Mouse (Mus musculus): ENCODE measurements around the gene Gstp1. TPM values are rescaled to one million over a fixed set of nuclear protein-coding genes. Genes with fewer than 3 reads are reported as not detected.

Gstp1 gene
- polyA plus RNA-seq, 1 experiment from 2014 or later, result 462 TPM

DNA sequence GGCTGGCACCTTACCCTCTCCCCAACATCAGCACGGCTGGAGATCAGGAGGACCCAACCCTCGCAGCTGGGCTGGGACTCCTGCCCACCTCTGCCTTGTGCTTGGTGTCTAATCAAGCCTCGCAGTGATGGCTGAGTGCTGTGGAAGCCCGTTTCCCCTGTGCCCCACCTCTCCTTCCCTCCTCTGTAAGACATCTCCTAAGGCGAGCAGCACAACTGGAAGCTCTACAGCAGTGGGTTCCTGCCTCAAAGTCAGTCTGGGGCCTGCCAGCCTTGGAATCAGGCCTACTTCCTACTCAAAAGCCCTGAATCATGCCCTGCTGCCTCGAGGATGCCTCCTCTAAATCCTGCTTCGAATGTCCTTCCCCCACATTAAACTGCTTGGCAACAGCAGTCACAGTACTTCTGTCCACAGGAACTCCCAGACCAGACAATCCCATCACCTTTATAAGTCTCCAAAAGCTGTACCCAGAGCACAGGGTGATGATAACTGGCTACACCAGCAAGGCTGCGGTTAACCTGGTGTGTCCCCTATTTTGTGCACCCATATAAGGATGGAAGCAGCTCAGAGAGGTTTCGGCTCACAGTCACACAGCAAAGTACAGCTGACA is 38.6 kb downstream of the Gstp1 start:
- H3K9me3 ChIP-seq (ENCODE audit: control insufficient read depth, low read length), result no peaks in the 10 kb centered on the region
- H3K36me3 ChIP-seq (ENCODE audit: control insufficient read depth, insufficient read depth, low read length), result no peaks in the 10 kb centered on the region
- H3K4me3 ChIP-seq (ENCODE audit: low read depth, low read length), result 0 out of 2 replicates have a peak overlapping the region, but pooled peaks have one; percentile 75
- no peaks in the 10 kb centered on the region for H3K27me3 ChIP-seq (ENCODE audit: control insufficient read depth, insufficient read depth, low read length)
- WGBS, result 89% methylated on average over 9 of the region's 9 CpGs
- ATAC-seq (ENCODE audit: insufficient number of reproducible peaks, low FRiP score, low TSS enrichment, low read depth), result no peak
- peak overlapping the region; percentile 87 for H3K4me2 ChIP-seq (ENCODE audit: low read depth, severe bottlenecking)
- H3K9ac ChIP-seq (ENCODE audit: low read length), result no peak overlapping the region
- H3K4me1 ChIP-seq (ENCODE audit: control insufficient read depth, insufficient read depth, low read length), result peaks cover 8% of the 10 kb centered on the region
- no peak overlapping the region for H3K27ac ChIP-seq (replicated peaks; ENCODE audit: low read depth, low read length)
- no peak for DNase-seq (ENCODE audit: low spot score)

GRCm38 (mm10) chr19:3998335-3998734 is 39.5 kb downstream of the Gstp1 start:
- H3K36me3 ChIP-seq (ENCODE audit: control insufficient read depth, insufficient read depth, low read length), result no peaks in the 10 kb centered on the region
- no peaks in the 10 kb centered on the region for H3K27me3 ChIP-seq (ENCODE audit: control insufficient read depth, insufficient read depth, low read length)
- DNase-seq (ENCODE audit: low spot score) (no peak), ATAC-seq (ENCODE audit: insufficient number of reproducible peaks, low FRiP score, low TSS enrichment, low read depth) (no peak)
- 71% methylated on average over 8 of the region's 8 CpGs for WGBS
- no peak overlapping the region for H3K4me3 ChIP-seq (ENCODE audit: low read depth, low read length)
- H3K27ac ChIP-seq (replicated peaks; ENCODE audit: low read depth, low read length), result no peak overlapping the region
- peaks cover 8% of the 10 kb centered on the region for H3K4me1 ChIP-seq (ENCODE audit: control insufficient read depth, insufficient read depth, low read length)
- H3K9ac ChIP-seq (ENCODE audit: low read length), result no peak overlapping the region
- H3K4me2 ChIP-seq (ENCODE audit: low read depth, severe bottlenecking), result no peak overlapping the region
- H3K9me3 ChIP-seq (ENCODE audit: control insufficient read depth, low read length), result no peaks in the 10 kb centered on the region

GRCm38 (mm10) chr19:3997231-3997630 is 40.6 kb downstream of the Gstp1 start:
- Histone ChIP-seq H3K36me3 (ENCODE audit: control insufficient read depth, insufficient read depth, low read length) (no peaks in the 10 kb centered on the region), H3K27me3 (ENCODE audit: control insufficient read depth, insufficient read depth, low read length) (no peaks in the 10 kb centered on the region), H3K9me3 (ENCODE audit: control insufficient read depth, low read length) (no peaks in the 10 kb centered on the region), H3K27ac (replicated peaks; ENCODE audit: low read depth, low read length) (no peak overlapping the region), H3K4me1 (ENCODE audit: control insufficient read depth, insufficient read depth, low read length) (peaks cover 8% of the 10 kb centered on the region), H3K4me3 (ENCODE audit: low read depth, low read length) (no peak overlapping the region), H3K9ac (ENCODE audit: low read length) (no peak overlapping the region), H3K4me2 (ENCODE audit: low read depth, severe bottlenecking) (no peak overlapping the region)
- DNase-seq (ENCODE audit: low spot score) (no peak), ATAC-seq (ENCODE audit: insufficient number of reproducible peaks, low FRiP score, low TSS enrichment, low read depth) (no peak)
- 70% methylated on average over 8 of the region's 8 CpGs for WGBS

- ATAC-seq (ENCODE audit: insufficient number of reproducible peaks, low FRiP score, low TSS enrichment, low read depth) (no peak), DNase-seq (ENCODE audit: low spot score) (no peak)
- H3K27me3 ChIP-seq (ENCODE audit: control insufficient read depth, insufficient read depth, low read length), result no peaks in the 10 kb centered on the region
- H3K4me2 ChIP-seq (ENCODE audit: low read depth, severe bottlenecking), result no peak overlapping the region
- H3K4me3 ChIP-seq (ENCODE audit: low read depth, low read length), result no peak overlapping the region
- 90% methylated on average over 8 of the region's 8 CpGs for WGBS
- peaks cover 8% of the 10 kb centered on the region for H3K4me1 ChIP-seq (ENCODE audit: control insufficient read depth, insufficient read depth, low read length)
- H3K36me3 ChIP-seq (ENCODE audit: control insufficient read depth, insufficient read depth, low read length), result no peaks in the 10 kb centered on the region
- H3K9me3 ChIP-seq (ENCODE audit: control insufficient read depth, low read length), result no peaks in the 10 kb centered on the region
- H3K9ac ChIP-seq (ENCODE audit: low read length), result no peak overlapping the region
- H3K27ac ChIP-seq (replicated peaks; ENCODE audit: low read depth, low read length), result no peak overlapping the region
These were observed 41.0 kb downstream of the Gstp1 start for GRCm38 (mm10) chr19:3996747-3997146.

DNA sequence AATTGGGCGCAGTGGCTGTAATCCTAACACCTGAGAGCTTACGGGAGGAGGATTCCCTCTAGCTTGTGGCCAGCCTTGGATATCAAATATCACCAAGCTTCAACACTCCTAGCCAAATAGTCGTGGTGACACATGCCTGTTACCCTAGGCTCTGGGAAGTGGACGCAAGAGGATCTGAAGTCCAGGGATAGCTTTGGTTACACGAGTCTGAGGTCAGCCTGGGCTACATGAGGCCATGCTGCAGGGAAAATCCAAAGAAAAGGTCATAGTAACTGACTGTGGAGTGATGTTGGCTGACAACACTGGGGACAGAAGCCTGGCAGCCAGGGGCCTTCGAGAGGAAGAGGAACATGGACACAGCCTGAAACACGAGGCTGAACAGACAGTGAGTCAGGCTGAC is 41.7 kb downstream of the Gstp1 start:
- no peak overlapping the region for H3K9ac ChIP-seq (ENCODE audit: low read length)
- WGBS, result 67% methylated on average over 7 of the region's 7 CpGs
- H3K9me3 ChIP-seq (ENCODE audit: control insufficient read depth, low read length), result no peaks in the 10 kb centered on the region
- H3K4me1 ChIP-seq (ENCODE audit: control insufficient read depth, insufficient read depth, low read length), result peaks cover 1% of the 10 kb centered on the region
- no peak overlapping the region for H3K4me2 ChIP-seq (ENCODE audit: low read depth, severe bottlenecking)
- no peaks in the 10 kb centered on the region for H3K27me3 ChIP-seq (ENCODE audit: control insufficient read depth, insufficient read depth, low read length)
- H3K4me3 ChIP-seq (ENCODE audit: low read depth, low read length), result no peak overlapping the region
- no peak overlapping the region for H3K27ac ChIP-seq (replicated peaks; ENCODE audit: low read depth, low read length)
- ATAC-seq (ENCODE audit: insufficient number of reproducible peaks, low FRiP score, low TSS enrichment, low read depth) (no peak), DNase-seq (ENCODE audit: low spot score) (no peak)
- H3K36me3 ChIP-seq (ENCODE audit: control insufficient read depth, insufficient read depth, low read length), result no peaks in the 10 kb centered on the region

DNA sequence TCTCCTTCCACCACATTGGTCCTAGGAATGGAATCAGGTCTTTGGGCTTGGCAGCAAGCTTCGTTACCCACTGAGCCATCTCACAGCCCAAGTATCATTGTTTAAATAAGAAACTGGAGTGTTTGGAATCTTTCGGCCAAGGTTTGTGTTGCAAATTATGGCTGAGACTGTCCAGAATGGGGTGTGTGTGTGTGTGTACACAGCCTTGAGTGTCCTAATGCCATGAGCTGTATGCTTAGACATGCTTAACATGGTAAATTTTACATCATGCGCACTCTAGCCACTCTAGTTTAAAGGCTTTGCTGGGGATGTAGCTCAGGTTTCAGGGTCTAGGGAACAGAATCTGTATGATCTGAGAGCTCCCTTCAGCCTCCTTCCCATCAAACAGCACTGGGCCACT is 42.3 kb downstream of the Gstp1 start:
- no peaks in the 10 kb centered on the region for H3K4me1 ChIP-seq (ENCODE audit: control insufficient read depth, insufficient read depth, low read length)
- no peak for ATAC-seq (ENCODE audit: insufficient number of reproducible peaks, low FRiP score, low TSS enrichment, low read depth)
- H3K9me3 ChIP-seq (ENCODE audit: control insufficient read depth, low read length), result no peaks in the 10 kb centered on the region
- no peak overlapping the region for H3K27ac ChIP-seq (replicated peaks; ENCODE audit: low read depth, low read length)
- no peak overlapping the region for H3K4me2 ChIP-seq (ENCODE audit: low read depth, severe bottlenecking)
- no peaks in the 10 kb centered on the region for H3K36me3 ChIP-seq (ENCODE audit: control insufficient read depth, insufficient read depth, low read length)
- WGBS, result 91% methylated on average over 3 of the region's 3 CpGs
- no peak overlapping the region for H3K9ac ChIP-seq (ENCODE audit: low read length)
- H3K4me3 ChIP-seq (ENCODE audit: low read depth, low read length), result no peak overlapping the region
- no peak for DNase-seq (ENCODE audit: low spot score)
- no peaks in the 10 kb centered on the region for H3K27me3 ChIP-seq (ENCODE audit: control insufficient read depth, insufficient read depth, low read length)

DNA sequence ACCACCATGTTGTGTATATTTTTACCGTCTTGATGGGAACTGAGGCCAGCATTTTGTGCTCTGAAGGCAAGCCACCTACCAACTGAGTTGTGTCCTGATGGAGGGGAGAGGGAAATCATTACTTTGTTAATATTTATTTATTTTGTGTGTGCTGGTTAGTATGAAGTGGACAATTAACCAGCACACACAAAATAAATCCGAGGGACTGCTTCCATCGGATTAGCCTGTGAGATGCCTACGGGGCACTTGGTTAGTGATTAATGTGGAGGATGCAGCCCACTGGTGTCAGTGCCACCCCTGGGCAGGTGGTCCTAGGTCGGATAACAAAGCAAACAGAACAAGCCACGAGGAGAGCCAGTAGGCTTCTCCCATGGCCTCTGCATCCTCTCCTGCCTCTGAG is 42.9 kb downstream of the Gstp1 start:
- no peak overlapping the region for H3K4me3 ChIP-seq (ENCODE audit: low read depth, low read length)
- ATAC-seq (ENCODE audit: insufficient number of reproducible peaks, low FRiP score, low TSS enrichment, low read depth) (no peak), DNase-seq (ENCODE audit: low spot score) (no peak)
- no peaks in the 10 kb centered on the region for H3K9me3 ChIP-seq (ENCODE audit: control insufficient read depth, low read length)
- WGBS, result 74% methylated on average over 6 of the region's 6 CpGs
- H3K36me3 ChIP-seq (ENCODE audit: control insufficient read depth, insufficient read depth, low read length), result no peaks in the 10 kb centered on the region
- H3K27me3 ChIP-seq (ENCODE audit: control insufficient read depth, insufficient read depth, low read length), result no peaks in the 10 kb centered on the region
- no peak overlapping the region for H3K4me2 ChIP-seq (ENCODE audit: low read depth, severe bottlenecking)
- H3K27ac ChIP-seq (replicated peaks; ENCODE audit: low read depth, low read length), result no peak overlapping the region
- no peak overlapping the region for H3K9ac ChIP-seq (ENCODE audit: low read length)
- no peaks in the 10 kb centered on the region for H3K4me1 ChIP-seq (ENCODE audit: control insufficient read depth, insufficient read depth, low read length)

GRCm38 (mm10) chr19:3992416-3992815 is 45.4 kb downstream of the Gstp1 start, which contains the start of gene Tbx10:
Gene Tbx10 (plus strand): TSS chr19:3992752.
- no peak within 1 kb of the TSS for H3K9ac ChIP-seq (ENCODE audit: low read length)
- no peak for ATAC-seq (ENCODE audit: insufficient number of reproducible peaks, low FRiP score, low TSS enrichment, low read depth)
- WGBS, result 54% methylated on average over 5 of the region's 5 CpGs

DNA sequence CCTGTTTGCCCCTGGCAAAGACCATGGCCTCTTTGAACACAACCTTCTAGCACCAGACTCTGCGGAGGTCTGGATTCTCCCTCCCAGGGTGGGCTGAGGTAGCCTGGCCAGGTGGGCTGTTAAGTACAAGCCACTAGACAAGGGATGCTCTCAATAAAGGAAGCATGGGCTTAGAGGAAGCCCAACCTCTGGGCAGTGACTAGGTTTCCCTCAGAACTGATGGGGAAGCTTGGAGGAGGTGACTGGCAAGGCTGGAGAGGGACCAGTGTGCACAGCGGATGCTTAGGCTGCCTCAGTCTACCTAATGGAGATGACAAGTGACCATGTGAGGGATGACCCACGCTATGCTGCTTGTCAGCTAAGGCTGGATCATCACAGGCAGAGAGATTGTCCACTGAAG is 45.8 kb downstream of the Gstp1 start:
- H3K9me3 ChIP-seq (ENCODE audit: control insufficient read depth, low read length), result no peaks in the 10 kb centered on the region

More at GRCm38 (mm10) chr19:3992416-3992815, 45.4 kb downstream of the Gstp1 start, which contains the start of gene Tbx10:
- no peaks in the 10 kb centered on the region for H3K4me1 ChIP-seq (ENCODE audit: control insufficient read depth, insufficient read depth, low read length)
- no peaks in the 10 kb centered on the region for H3K36me3 ChIP-seq (ENCODE audit: control insufficient read depth, insufficient read depth, low read length)
- no peaks in the 10 kb centered on the region for H3K27me3 ChIP-seq (ENCODE audit: control insufficient read depth, insufficient read depth, low read length)
- no peak within 1 kb of the TSS for H3K4me2 ChIP-seq (ENCODE audit: low read depth, severe bottlenecking)
- no peak within 1 kb of the TSS for H3K27ac ChIP-seq (replicated peaks; ENCODE audit: low read depth, low read length)
- DNase-seq (ENCODE audit: low spot score), result no peak
- no peaks in the 10 kb centered on the region for H3K9me3 ChIP-seq (ENCODE audit: control insufficient read depth, low read length)
- no peak within 1 kb of the TSS for H3K4me3 ChIP-seq (ENCODE audit: low read depth, low read length)

More for the DNA sequence above, 45.8 kb downstream of the Gstp1 start:
- WGBS, result 87% methylated on average over 3 of the region's 3 CpGs
- no peak for ATAC-seq (ENCODE audit: insufficient number of reproducible peaks, low FRiP score, low TSS enrichment, low read depth)
- Histone ChIP-seq H3K9ac (ENCODE audit: low read length) (no peak overlapping the region), H3K4me3 (ENCODE audit: low read depth, low read length) (no peak overlapping the region), H3K4me2 (ENCODE audit: low read depth, severe bottlenecking) (no peak overlapping the region), H3K27ac (replicated peaks; ENCODE audit: low read depth, low read length) (no peak overlapping the region), H3K36me3 (ENCODE audit: control insufficient read depth, insufficient read depth, low read length) (no peaks in the 10 kb centered on the region), H3K27me3 (ENCODE audit: control insufficient read depth, insufficient read depth, low read length) (no peaks in the 10 kb centered on the region), H3K4me1 (ENCODE audit: control insufficient read depth, insufficient read depth, low read length) (no peaks in the 10 kb centered on the region)
- no peak for DNase-seq (ENCODE audit: low spot score)
